Mouse (Mus musculus): ENCODE data around the gene Syne4. TPM values are rescaled to one million over a fixed set of nuclear protein-coding genes. Genes with fewer than 3 reads are reported as not detected.

The Syne4 gene
- total and polyA plus RNA-seq, 2 experiments from 2014 or later = 13.6 to 14.1 TPM

DNA sequence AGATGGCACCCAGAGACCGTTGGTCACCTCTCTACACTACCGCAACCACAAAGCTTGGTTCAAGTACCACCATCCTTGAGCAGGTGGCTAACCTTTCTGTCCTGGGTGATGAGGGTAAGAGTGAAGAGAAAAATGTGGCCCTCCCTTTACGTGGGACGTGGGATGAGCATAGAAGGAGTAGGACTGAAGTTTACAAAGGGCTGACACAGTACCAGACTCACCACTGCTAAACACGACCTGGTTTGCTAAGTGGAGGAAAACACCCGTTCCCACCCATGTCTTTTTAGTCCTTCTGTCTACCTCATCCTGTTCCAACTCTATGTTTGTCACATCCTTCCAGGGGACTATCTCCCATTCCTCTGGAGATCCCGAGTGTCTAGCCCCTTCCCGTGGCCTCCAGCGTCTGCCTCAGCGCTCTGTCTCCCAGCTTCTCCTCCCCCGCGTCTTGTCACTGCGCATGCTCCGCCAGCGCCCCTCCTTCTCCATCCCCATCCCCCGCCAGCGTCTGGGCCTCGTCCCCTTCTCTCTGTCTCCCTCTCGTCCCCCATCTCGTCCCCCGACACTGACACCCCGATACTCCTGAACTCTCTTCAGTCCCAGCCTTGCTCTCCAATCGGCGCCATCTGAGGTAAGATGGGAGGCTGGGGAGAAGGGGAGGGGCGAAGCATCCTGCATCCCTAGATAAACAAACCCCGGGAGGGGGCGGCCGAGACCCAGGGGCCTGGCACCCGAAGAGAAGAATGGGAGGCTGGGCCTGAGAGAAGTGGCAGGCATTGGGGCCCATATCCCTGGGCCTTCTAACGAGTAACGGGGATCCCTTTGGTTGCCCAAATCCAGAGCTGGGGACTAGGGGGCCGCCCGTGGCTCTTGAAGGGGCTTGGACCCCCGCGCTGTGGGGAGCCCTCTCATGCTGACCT is 23.1 kb upstream of the Syne4 start, which contains the start of gene Clip3:
Gene Clip3, plus strand, starts transcription at position 514 of the 917 bp plus-strand sequence.
- 6% methylated on average over 34 of the region's 35 CpGs for WGBS
- peak; percentile 91 for DNase-seq (ENCODE audit: low spot score)
- peak; percentile 33 for TF ChIP-seq CTCF (IDR thresholded peaks at IDR 0.05)
- H3K4me2 ChIP-seq (ENCODE audit: low read depth, low read length, poor library complexity, severe bottlenecking) = peak within 1 kb of the TSS; percentile 87
- peak; percentile 81 for ATAC-seq (ENCODE audit: low FRiP score)
- no peaks in the 10 kb centered on the region for H3K9me3 ChIP-seq (ENCODE audit: low read length)
- H3K36me3 ChIP-seq (ENCODE audit: insufficient read depth, low read length) = peaks cover 13% of the 10 kb centered on the region
- H3K4me3 ChIP-seq (ENCODE audit: low read depth, low read length) = peak within 1 kb of the TSS; percentile 66
- H3K27me3 ChIP-seq (ENCODE audit: insufficient read depth, low read length) = no peaks in the 10 kb centered on the region
- peaks cover 11% of the 10 kb centered on the region; the same call in 1 of the 2 replicates for H3K4me1 ChIP-seq (ENCODE audit: insufficient read depth, low read length)
- peak within 1 kb of the TSS; percentile 85 for H3K27ac ChIP-seq (ENCODE audit: low read depth, low read length)
- peak within 1 kb of the TSS; percentile 76 for H3K9ac ChIP-seq (replicated peaks; ENCODE audit: low read length, poor library complexity, severe bottlenecking)

GRCm38 (mm10) chr7:30293795-30294194 is 20.8 kb upstream of the Syne4 start:
- TF ChIP-seq CTCF (IDR thresholded peaks at IDR 0.05) = no peak
- Histone ChIP-seq H3K36me3 (ENCODE audit: insufficient read depth, low read length) (peaks cover 35% of the 10 kb centered on the region), H3K9ac (replicated peaks; ENCODE audit: low read length, poor library complexity, severe bottlenecking) (no peak overlapping the region), H3K27ac (ENCODE audit: low read depth, low read length) (no peak overlapping the region), H3K4me1 (ENCODE audit: insufficient read depth, low read length) (peaks cover 11% of the 10 kb centered on the region; the same call in 1 of the 2 replicates), H3K27me3 (ENCODE audit: insufficient read depth, low read length) (no peaks in the 10 kb centered on the region), H3K9me3 (ENCODE audit: low read length) (no peaks in the 10 kb centered on the region), H3K4me2 (ENCODE audit: low read depth, low read length, poor library complexity, severe bottlenecking) (no peak overlapping the region), H3K4me3 (ENCODE audit: low read depth, low read length) (no peak overlapping the region)
- DNase-seq (ENCODE audit: low spot score) (peak; percentile 27), ATAC-seq (ENCODE audit: low FRiP score) (no peak)
- 59% methylated on average over 13 of the region's 13 CpGs for WGBS

- 88% methylated on average over 5 of the region's 5 CpGs for WGBS
- 0 out of 2 replicates have a peak overlapping the region, but pooled peaks have one; percentile 19 for H3K9ac ChIP-seq (replicated peaks; ENCODE audit: low read length, poor library complexity, severe bottlenecking)
- no peak for DNase-seq (ENCODE audit: low spot score)
- TF ChIP-seq CTCF (IDR thresholded peaks at IDR 0.05) = no peak
- H3K36me3 ChIP-seq (ENCODE audit: insufficient read depth, low read length) = peaks cover 40% of the 10 kb centered on the region
- no peaks in the 10 kb centered on the region for H3K9me3 ChIP-seq (ENCODE audit: low read length)
- no peak overlapping the region for H3K27ac ChIP-seq (ENCODE audit: low read depth, low read length)
- H3K4me1 ChIP-seq (ENCODE audit: insufficient read depth, low read length) = peaks cover 11% of the 10 kb centered on the region; the same call in 1 of the 2 replicates
- no peak for ATAC-seq (ENCODE audit: low FRiP score)
- no peak overlapping the region for H3K4me2 ChIP-seq (ENCODE audit: low read depth, low read length, poor library complexity, severe bottlenecking)
- no peaks in the 10 kb centered on the region for H3K27me3 ChIP-seq (ENCODE audit: insufficient read depth, low read length)
- H3K4me3 ChIP-seq (ENCODE audit: low read depth, low read length) = no peak overlapping the region
These were observed 20.3 kb upstream of the Syne4 start for GRCm38 (mm10) chr7:30294296-30294695.

- Histone ChIP-seq H3K27me3 (ENCODE audit: insufficient read depth, low read length) (no peaks in the 10 kb centered on the region), H3K4me3 (ENCODE audit: low read depth, low read length) (no peak overlapping the region), H3K27ac (ENCODE audit: low read depth, low read length) (no peak overlapping the region), H3K4me2 (ENCODE audit: low read depth, low read length, poor library complexity, severe bottlenecking) (no peak overlapping the region), H3K9me3 (ENCODE audit: low read length) (no peaks in the 10 kb centered on the region), H3K9ac (replicated peaks; ENCODE audit: low read length, poor library complexity, severe bottlenecking) (no peak overlapping the region), H3K36me3 (ENCODE audit: insufficient read depth, low read length) (peaks cover 47% of the 10 kb centered on the region), H3K4me1 (ENCODE audit: insufficient read depth, low read length) (peaks cover 11% of the 10 kb centered on the region; the same call in 1 of the 2 replicates)
- ATAC-seq (ENCODE audit: low FRiP score) = no peak
- 77% methylated on average over 10 of the region's 10 CpGs for WGBS
- DNase-seq (ENCODE audit: low spot score) = peak; percentile 47
- no peak for TF ChIP-seq CTCF (IDR thresholded peaks at IDR 0.05)
These were observed 19.5 kb upstream of the Syne4 start for GRCm38 (mm10) chr7:30295103-30295502.

- no peak overlapping the region for H3K4me2 ChIP-seq (ENCODE audit: low read depth, low read length, poor library complexity, severe bottlenecking)
- H3K27me3 ChIP-seq (ENCODE audit: insufficient read depth, low read length) = no peaks in the 10 kb centered on the region
- peaks cover 60% of the 10 kb centered on the region for H3K36me3 ChIP-seq (ENCODE audit: insufficient read depth, low read length)
- ATAC-seq (ENCODE audit: low FRiP score) (no peak), DNase-seq (ENCODE audit: low spot score) (no peak)
- H3K27ac ChIP-seq (ENCODE audit: low read depth, low read length) = no peak overlapping the region
- H3K9me3 ChIP-seq (ENCODE audit: low read length) = no peaks in the 10 kb centered on the region
- H3K9ac ChIP-seq (replicated peaks; ENCODE audit: low read length, poor library complexity, severe bottlenecking) = no peak overlapping the region
- no peak overlapping the region for H3K4me3 ChIP-seq (ENCODE audit: low read depth, low read length)
- 92% methylated on average over 15 of the region's 15 CpGs for WGBS
- H3K4me1 ChIP-seq (ENCODE audit: insufficient read depth, low read length) = peaks cover 11% of the 10 kb centered on the region; the same call in 1 of the 2 replicates
- no peak for TF ChIP-seq CTCF (IDR thresholded peaks at IDR 0.05)
These were observed 17.8 kb upstream of the Syne4 start for GRCm38 (mm10) chr7:30296816-30297215.

DNA sequence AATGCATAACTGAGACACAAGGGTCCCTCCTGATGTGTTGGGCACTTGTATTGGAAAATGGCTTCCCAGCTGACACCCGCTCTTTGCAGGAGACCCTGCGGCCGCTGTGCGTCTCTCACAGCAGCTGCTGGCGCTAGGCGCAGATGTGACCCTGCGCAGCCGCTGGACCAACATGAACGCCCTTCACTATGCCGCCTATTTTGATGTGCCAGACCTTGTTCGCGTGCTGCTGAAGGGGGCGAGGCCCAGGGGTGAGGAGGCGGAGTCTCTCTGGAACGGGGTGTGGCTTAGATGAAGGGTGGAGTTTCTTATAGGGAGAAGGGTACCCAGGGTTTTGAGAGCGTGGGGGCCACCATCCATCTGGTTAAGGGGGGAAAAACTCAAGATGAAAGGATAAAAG is 17.3 kb upstream of the Syne4 start:
- no peak overlapping the region for H3K4me2 ChIP-seq (ENCODE audit: low read depth, low read length, poor library complexity, severe bottlenecking)
- H3K27me3 ChIP-seq (ENCODE audit: insufficient read depth, low read length) = no peaks in the 10 kb centered on the region
- DNase-seq (ENCODE audit: low spot score) = no peak
- no peak overlapping the region for H3K9ac ChIP-seq (replicated peaks; ENCODE audit: low read length, poor library complexity, severe bottlenecking)
- H3K4me3 ChIP-seq (ENCODE audit: low read depth, low read length) = no peak overlapping the region
- peaks cover 64% of the 10 kb centered on the region for H3K36me3 ChIP-seq (ENCODE audit: insufficient read depth, low read length)
- ATAC-seq (ENCODE audit: low FRiP score) = no peak
- H3K27ac ChIP-seq (ENCODE audit: low read depth, low read length) = no peak overlapping the region
- peaks cover 11% of the 10 kb centered on the region; the same call in 1 of the 2 replicates for H3K4me1 ChIP-seq (ENCODE audit: insufficient read depth, low read length)
- no peak for TF ChIP-seq CTCF (IDR thresholded peaks at IDR 0.05)
- no peaks in the 10 kb centered on the region for H3K9me3 ChIP-seq (ENCODE audit: low read length)
- WGBS = 86% methylated on average over 16 of the region's 16 CpGs
